Mouse (Mus musculus): ENCODE results near the gene Cbfa2t2.

DNA sequence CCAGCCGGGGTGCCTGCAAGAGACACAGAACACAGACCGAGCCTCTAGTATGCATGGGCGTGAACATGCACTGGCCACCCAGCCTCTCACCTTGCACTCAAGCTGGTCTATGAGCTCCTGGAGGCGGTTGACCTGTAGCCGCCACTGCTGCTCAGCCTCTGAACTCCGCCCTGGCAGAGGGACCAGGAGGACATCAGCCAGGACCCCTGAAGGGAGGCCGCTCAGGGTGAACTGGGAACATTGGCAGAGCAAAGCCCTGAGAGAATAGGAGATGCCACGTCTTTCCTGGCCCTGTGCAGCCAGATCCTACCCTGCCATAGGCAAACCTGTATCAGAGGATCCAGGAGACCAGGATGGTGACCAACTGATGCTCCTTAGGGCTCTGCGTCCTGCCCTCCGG, 110.4 kb downstream of the Cbfa2t2 start, which contains the start of gene 1700003F12Rik:
- TF ChIP-seq EP300 (IDR thresholded peaks at IDR 0.05; ENCODE audit: low read depth) (no peak), CTCF (IDR thresholded peaks at IDR 0.05; ENCODE audit: low read depth) (no peak)
